Mouse (Mus musculus): ENCODE data around the gene Ivl. TPM values are rescaled to one million over a fixed set of nuclear protein-coding genes. Genes with fewer than 3 reads are reported as not detected.

The Ivl gene
- total and polyA plus RNA-seq, 3 experiments = 0.04 to 0.44 (median 0.30) TPM

DNA sequence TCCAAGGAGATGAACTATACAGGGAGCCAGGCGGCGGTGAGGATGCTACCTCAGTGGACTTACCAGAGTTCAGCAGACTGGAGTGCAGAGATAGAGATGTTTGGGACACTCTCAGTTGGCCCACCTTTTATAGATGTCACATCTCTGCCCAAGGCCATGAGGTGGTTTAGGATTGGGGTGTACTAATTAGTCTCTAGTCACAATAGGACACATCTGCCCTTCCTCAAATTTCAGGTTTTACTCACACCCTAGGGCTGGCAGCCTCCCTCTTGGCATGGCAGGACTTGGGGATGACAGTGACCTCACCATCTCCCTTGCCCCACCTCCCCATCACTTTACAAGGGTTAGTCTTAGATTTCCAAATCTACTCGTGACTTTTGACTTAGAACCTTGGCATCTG lies 39.1 kb downstream of the Ivl start, which contains the start of gene 2310046K23Rik:
2310046K23Rik (minus strand) TSS at position 101 of the 400 bp plus-strand sequence.
- Histone ChIP-seq H3K79me2 (replicated peaks; ENCODE audit: control insufficient read depth, extremely low read depth, insufficient read depth, poor library complexity, severe bottlenecking) (no peaks in the 10 kb centered on the region), H3K4me3 (replicated peaks in 1 of 3; ENCODE audit: low read depth in 2 of 3, low read length in 2 of 3, poor library complexity in 1 of 3) (no peak within 1 kb of the TSS), H3K4me2 (ENCODE audit: insufficient read depth, low read depth, poor library complexity, severe bottlenecking) (no peak within 1 kb of the TSS), H3K9ac (ENCODE audit: insufficient read depth, low read depth) (no peak within 1 kb of the TSS), H3K4me1 (ENCODE audit: control insufficient read depth in 1 of 2, insufficient read depth in 2 of 2) (no peaks in the 10 kb centered on the region), H3K27me3 (replicated peaks) (no peaks in the 10 kb centered on the region), H3K9me3 (replicated peaks; ENCODE audit: low read length) (peaks cover 9% of the 10 kb centered on the region), H3K36me3 (replicated peaks in 1 of 2; ENCODE audit: control insufficient read depth in 1 of 2, insufficient read depth in 1 of 2, low read length in 1 of 2) (no peaks in the 10 kb centered on the region), H3K27ac (ENCODE audit: insufficient read depth, low read depth) (no peak within 1 kb of the TSS)
- TF ChIP-seq NELFE (IDR thresholded peaks at IDR 0.05; ENCODE audit: low read depth, low read length) (no peak), RAD21 (IDR thresholded peaks at IDR 0.05; ENCODE audit: low read depth, low read length) (no peak), SMC3 (IDR thresholded peaks at IDR 0.05; ENCODE audit: low read depth, low read length) (no peak), HCFC1 (IDR thresholded peaks at IDR 0.05; ENCODE audit: low read depth, low read length) (no peak), ZKSCAN1 (IDR thresholded peaks at IDR 0.05; ENCODE audit: borderline replicate concordance, low read depth, low read length) (no peak), USF1 (IDR thresholded peaks at IDR 0.05; ENCODE audit: low read depth, low read length) (no peak)
- DNase-seq (ENCODE audit: extremely low read depth) = no peak
- in situ Hi-C loops (cut with MboI; ENCODE audit: low pct_ligation_motif_present, low pct_unique_long_range_greater_than_20kb, low sequenced_read_pairs) (no loop called here), dilution Hi-C loops (cut with MboI; ENCODE audit: extremely low pct_ligation_motif_present, extremely low pct_unique_long_range_greater_than_20kb, low sequenced_read_pairs) (no loop called here)

Other genes starting within 250 kb of the Ivl start
Only the 20 nearest of the 29 such genes appear.
- gene Sprr2i, start 165.7 kb downstream of the Ivl start, total RNA-seq (2012; rRNA removed) = not detected in 2 replicates
- gene Sprr2i, start 165.7 kb downstream of the Ivl start, total RNA-seq (2014; rRNA removed) = not detected in 2 replicates
- gene Sprr2i, start 165.7 kb downstream of the Ivl start, polyA plus RNA-seq (2012; ENCODE audit: insufficient read length, low read depth) = not detected in 2 replicates
- not detected in 2 replicates for gene Sprr2j-ps, start 155.7 kb downstream of the Ivl start, total RNA-seq (2012; rRNA removed)
- not detected in 2 replicates for gene Sprr2j-ps, start 155.7 kb downstream of the Ivl start, total RNA-seq (2014; rRNA removed)
- not detected in 2 replicates for gene Sprr2j-ps, start 155.7 kb downstream of the Ivl start, polyA plus RNA-seq (2012; ENCODE audit: insufficient read length, low read depth)
- gene Gm9774, start 144.3 kb downstream of the Ivl start, total RNA-seq (2012; rRNA removed) = 8.4 and 10.6 TPM in 2 replicates
- 11.9 and 14.0 TPM in 2 replicates for gene Gm9774, start 144.3 kb downstream of the Ivl start, total RNA-seq (2014; rRNA removed)
- 87.2 and 105 TPM in 2 replicates for gene Gm9774, start 144.3 kb downstream of the Ivl start, polyA plus RNA-seq (2012; ENCODE audit: insufficient read length, low read depth)
- not detected in 2 replicates for gene Sprr2k, start 141.2 kb downstream of the Ivl start, total RNA-seq (2012; rRNA removed)
- not detected in 2 replicates for gene Sprr2k, start 141.2 kb downstream of the Ivl start, total RNA-seq (2014; rRNA removed)
- not detected in 2 replicates for gene Sprr2k, start 141.2 kb downstream of the Ivl start, polyA plus RNA-seq (2012; ENCODE audit: insufficient read length, low read depth)
- gene Sprr1b, start 134.9 kb downstream of the Ivl start, total RNA-seq (2012; rRNA removed) = not detected in 2 replicates
- gene Sprr1b, start 134.9 kb downstream of the Ivl start, total RNA-seq (2014; rRNA removed) = not detected in 2 replicates
- not detected in 2 replicates for gene Sprr1b, start 134.9 kb downstream of the Ivl start, polyA plus RNA-seq (2012; ENCODE audit: insufficient read length, low read depth)
- not detected in 2 replicates for gene Sprr3, start 115.0 kb downstream of the Ivl start, total RNA-seq (2012; rRNA removed)
- gene Sprr3, start 115.0 kb downstream of the Ivl start, total RNA-seq (2014; rRNA removed) = not detected in 2 replicates
- not detected in 2 replicates for gene Sprr3, start 115.0 kb downstream of the Ivl start, polyA plus RNA-seq (2012; ENCODE audit: insufficient read length, low read depth)
- gene Sprr1a, start 87.8 kb downstream of the Ivl start, total RNA-seq (2012; rRNA removed) = not detected in 2 replicates
- not detected in 2 replicates for gene Sprr1a, start 87.8 kb downstream of the Ivl start, total RNA-seq (2014; rRNA removed)
- gene Sprr1a, start 87.8 kb downstream of the Ivl start, polyA plus RNA-seq (2012; ENCODE audit: insufficient read length, low read depth) = not detected in 2 replicates
- gene Sprr4, start 73.2 kb downstream of the Ivl start, total RNA-seq (2012; rRNA removed) = not detected in 2 replicates
- gene Sprr4, start 73.2 kb downstream of the Ivl start, total RNA-seq (2014; rRNA removed) = not detected in 2 replicates
- not detected in 2 replicates for gene Sprr4, start 73.2 kb downstream of the Ivl start, polyA plus RNA-seq (2012; ENCODE audit: insufficient read length, low read depth)
- gene 2310046K23Rik, start 39.2 kb downstream of the Ivl start, total RNA-seq (2012; rRNA removed) = not detected in 2 replicates
- not detected in 2 replicates for gene 2310046K23Rik, start 39.2 kb downstream of the Ivl start, total RNA-seq (2014; rRNA removed)
- gene 2310046K23Rik, start 39.2 kb downstream of the Ivl start, polyA plus RNA-seq (2012; ENCODE audit: insufficient read length, low read depth) = not detected in 2 replicates
- not detected in 2 replicates for gene Smcp, start 15.3 kb upstream of the Ivl start, total RNA-seq (2012; rRNA removed)
- not detected in 2 replicates for gene Smcp, start 15.3 kb upstream of the Ivl start, total RNA-seq (2014; rRNA removed)
- gene Smcp, start 15.3 kb upstream of the Ivl start, polyA plus RNA-seq (2012; ENCODE audit: insufficient read length, low read depth) = not detected in 2 replicates
- gene 2210017I01Rik, start 33.8 kb upstream of the Ivl start, total RNA-seq (2012; rRNA removed) = not detected in 2 replicates
- gene 2210017I01Rik, start 33.8 kb upstream of the Ivl start, total RNA-seq (2014; rRNA removed) = not detected in 2 replicates
- gene 2210017I01Rik, start 33.8 kb upstream of the Ivl start, polyA plus RNA-seq (2012; ENCODE audit: insufficient read length, low read depth) = not detected in 2 replicates
- not detected in 2 replicates for gene Lce6a, start 47.9 kb upstream of the Ivl start, total RNA-seq (2012; rRNA removed)
- gene Lce6a, start 47.9 kb upstream of the Ivl start, total RNA-seq (2014; rRNA removed) = not detected in 2 replicates
- not detected in 2 replicates for gene Lce6a, start 47.9 kb upstream of the Ivl start, polyA plus RNA-seq (2012; ENCODE audit: insufficient read length, low read depth)
- not detected in 2 replicates for gene Lce1a1, start 74.6 kb upstream of the Ivl start, total RNA-seq (2012; rRNA removed)
- not detected in 2 replicates for gene Lce1a1, start 74.6 kb upstream of the Ivl start, total RNA-seq (2014; rRNA removed)
- gene Lce1a1, start 74.6 kb upstream of the Ivl start, polyA plus RNA-seq (2012; ENCODE audit: insufficient read length, low read depth) = not detected in 2 replicates
- gene Lce1b, start 83.2 kb upstream of the Ivl start, total RNA-seq (2012; rRNA removed) = not detected in 2 replicates
- gene Lce1b, start 83.2 kb upstream of the Ivl start, total RNA-seq (2014; rRNA removed) = not detected in 2 replicates
- gene Lce1b, start 83.2 kb upstream of the Ivl start, polyA plus RNA-seq (2012; ENCODE audit: insufficient read length, low read depth) = not detected in 2 replicates
- gene Lce1a2, start 96.6 kb upstream of the Ivl start, total RNA-seq (2012; rRNA removed) = not detected in 2 replicates
- not detected in 2 replicates for gene Lce1a2, start 96.6 kb upstream of the Ivl start, total RNA-seq (2014; rRNA removed)
- not detected in 2 replicates for gene Lce1a2, start 96.6 kb upstream of the Ivl start, polyA plus RNA-seq (2012; ENCODE audit: insufficient read length, low read depth)
- not detected in 2 replicates for gene Lce1c, start 105.5 kb upstream of the Ivl start, total RNA-seq (2012; rRNA removed)
- not detected in 2 replicates for gene Lce1c, start 105.5 kb upstream of the Ivl start, total RNA-seq (2014; rRNA removed)
- not detected in 2 replicates for gene Lce1c, start 105.5 kb upstream of the Ivl start, polyA plus RNA-seq (2012; ENCODE audit: insufficient read length, low read depth)
- not detected in 2 replicates for gene Lce1d, start 113.5 kb upstream of the Ivl start, total RNA-seq (2012; rRNA removed)
- not detected in 2 replicates for gene Lce1d, start 113.5 kb upstream of the Ivl start, total RNA-seq (2014; rRNA removed)
- not detected in 2 replicates for gene Lce1d, start 113.5 kb upstream of the Ivl start, polyA plus RNA-seq (2012; ENCODE audit: insufficient read length, low read depth)
- not detected in 2 replicates for gene Lce1e, start 135.3 kb upstream of the Ivl start, total RNA-seq (2012; rRNA removed)
- gene Lce1e, start 135.3 kb upstream of the Ivl start, total RNA-seq (2014; rRNA removed) = not detected in 2 replicates
- gene Lce1e, start 135.3 kb upstream of the Ivl start, polyA plus RNA-seq (2012; ENCODE audit: insufficient read length, low read depth) = not detected in 2 replicates
- not detected in 2 replicates for gene Lce1f, start 146.6 kb upstream of the Ivl start, total RNA-seq (2012; rRNA removed)
- gene Lce1f, start 146.6 kb upstream of the Ivl start, total RNA-seq (2014; rRNA removed) = not detected in 2 replicates
- not detected in 2 replicates for gene Lce1f, start 146.6 kb upstream of the Ivl start, polyA plus RNA-seq (2012; ENCODE audit: insufficient read length, low read depth)
- gene Gm38119, start 165.4 kb upstream of the Ivl start, total RNA-seq (2012; rRNA removed) = not detected in 2 replicates
- gene Gm38119, start 165.4 kb upstream of the Ivl start, total RNA-seq (2014; rRNA removed) = not detected in 2 replicates
- gene Gm38119, start 165.4 kb upstream of the Ivl start, polyA plus RNA-seq (2012; ENCODE audit: insufficient read length, low read depth) = not detected in 2 replicates

All from CH12.LX (cell line).